Mouse (Mus musculus) gastrocnemius, postnatal 10 days (tissue): Measurements from ENCODE around the gene Fnbp1. TPM values are rescaled to one million over a fixed set of nuclear protein-coding genes. Genes with fewer than 3 reads are reported as not detected.

Source experiments
- DNase-seq: peaks from one replicate; pipeline ENCODE4 v3.0.0; 2021; ENCODE audit warnings: mixed read lengths
- total RNA-seq, 2 experiments: library from RNA; stranded (reverse); gene quantifications; 2 replicates each; pipeline ENCODE4 v1.2.3; 2021

Gene Fnbp1
- total RNA-seq, 2 experiments from 2014 or later, result 27.9 to 30.3 TPM

DNA sequence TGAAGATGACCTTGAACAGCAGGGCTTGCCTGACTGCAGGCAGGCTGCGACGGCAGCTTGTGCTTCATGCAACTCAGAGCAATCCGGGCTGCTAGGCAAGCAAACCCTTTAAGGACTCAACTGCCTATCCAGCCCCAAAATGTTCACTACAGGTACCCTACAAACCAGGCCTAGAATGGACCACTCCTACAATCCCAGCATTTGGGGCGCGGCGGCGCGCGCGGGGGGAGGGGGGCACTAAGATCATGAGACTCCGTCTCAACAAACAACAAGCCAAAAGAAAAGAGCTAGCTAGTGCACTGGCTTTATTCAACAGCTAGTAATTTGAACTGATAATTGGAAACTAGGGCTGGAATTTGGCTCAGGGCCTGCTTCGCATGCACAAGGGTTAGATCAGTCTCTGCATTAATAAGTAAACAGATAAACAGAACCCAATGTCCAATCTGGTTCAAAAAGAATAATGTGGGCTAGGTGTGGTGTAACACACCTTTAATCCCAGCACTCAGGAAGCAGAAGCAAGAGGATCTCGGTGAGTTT is 74.7 kb downstream of the Fnbp1 start:
- no peak for DNase-seq

DNA sequence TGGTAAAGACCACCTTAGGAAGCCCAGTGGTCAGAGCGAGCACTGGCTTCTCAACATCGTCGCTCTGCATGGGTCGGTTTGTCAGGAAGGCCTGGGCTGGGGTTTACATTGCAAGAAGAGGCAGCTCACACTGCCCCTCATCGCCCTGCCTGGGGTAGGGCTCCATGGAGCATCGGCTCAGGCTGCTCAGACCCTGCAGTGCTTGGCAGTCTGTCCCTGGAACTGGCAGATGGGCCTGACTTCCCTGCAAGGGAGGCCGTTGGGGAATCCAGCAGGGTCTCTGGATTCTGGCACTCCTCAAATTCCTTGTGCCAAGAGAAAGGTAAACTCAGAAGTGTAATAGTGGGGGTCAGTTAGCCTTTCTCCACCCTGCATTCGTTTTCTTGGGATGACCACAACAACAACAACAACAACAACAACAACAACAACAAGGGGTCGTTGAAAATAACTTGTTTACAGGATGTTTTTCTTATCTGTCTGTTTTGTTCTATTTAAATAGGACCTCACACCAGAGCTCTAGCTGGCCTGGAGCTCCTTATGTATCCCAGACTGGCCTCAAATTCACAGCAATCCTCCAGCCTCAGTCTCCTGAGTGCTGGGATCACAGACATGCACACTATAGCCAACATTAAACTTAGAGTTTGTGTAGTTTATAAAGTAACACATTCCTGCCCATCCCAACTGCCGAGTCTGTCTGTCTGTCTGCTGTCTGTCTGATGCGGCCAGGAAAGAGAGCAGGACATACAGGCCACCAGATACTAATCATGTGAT is 75.6 kb downstream of the Fnbp1 start:
- DNase-seq, result no peak

DNA sequence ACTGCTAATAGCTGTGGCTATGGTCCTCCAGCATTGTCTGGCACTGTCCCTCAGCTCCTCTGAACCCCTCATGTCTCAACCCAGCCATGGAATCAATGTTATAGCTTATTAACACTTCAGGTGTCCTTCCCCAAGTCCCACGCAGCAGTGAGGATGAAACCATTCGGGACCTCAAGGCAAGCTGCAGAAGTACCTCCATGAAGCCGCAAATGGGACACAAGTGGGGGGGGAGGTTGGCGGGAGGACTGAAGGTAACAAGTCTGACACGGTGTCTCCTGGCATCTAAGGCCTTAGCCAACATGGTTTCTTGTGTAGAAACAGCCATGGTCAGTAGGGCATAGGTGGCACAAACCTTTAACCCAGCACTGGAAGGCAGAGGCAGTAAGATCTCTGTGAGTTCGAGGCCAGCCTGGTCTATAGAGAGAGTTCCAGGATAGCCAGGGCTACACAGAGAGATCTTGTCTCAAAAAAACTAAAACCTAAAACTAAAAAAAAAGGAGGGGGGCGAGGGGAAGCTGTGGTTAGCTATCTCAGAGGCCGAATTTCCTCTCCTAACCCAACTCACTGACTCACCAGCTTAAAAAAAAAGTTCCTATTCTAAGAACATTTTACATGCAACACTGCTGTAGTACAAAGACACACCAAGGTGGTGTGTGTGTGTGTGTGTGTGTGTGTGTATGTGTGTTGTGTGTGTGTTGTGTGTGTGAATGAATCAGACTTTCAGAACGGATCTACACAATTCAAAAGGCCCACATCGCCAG is 79.8 kb downstream of the Fnbp1 start:
- DNase-seq, result no peak

DNA sequence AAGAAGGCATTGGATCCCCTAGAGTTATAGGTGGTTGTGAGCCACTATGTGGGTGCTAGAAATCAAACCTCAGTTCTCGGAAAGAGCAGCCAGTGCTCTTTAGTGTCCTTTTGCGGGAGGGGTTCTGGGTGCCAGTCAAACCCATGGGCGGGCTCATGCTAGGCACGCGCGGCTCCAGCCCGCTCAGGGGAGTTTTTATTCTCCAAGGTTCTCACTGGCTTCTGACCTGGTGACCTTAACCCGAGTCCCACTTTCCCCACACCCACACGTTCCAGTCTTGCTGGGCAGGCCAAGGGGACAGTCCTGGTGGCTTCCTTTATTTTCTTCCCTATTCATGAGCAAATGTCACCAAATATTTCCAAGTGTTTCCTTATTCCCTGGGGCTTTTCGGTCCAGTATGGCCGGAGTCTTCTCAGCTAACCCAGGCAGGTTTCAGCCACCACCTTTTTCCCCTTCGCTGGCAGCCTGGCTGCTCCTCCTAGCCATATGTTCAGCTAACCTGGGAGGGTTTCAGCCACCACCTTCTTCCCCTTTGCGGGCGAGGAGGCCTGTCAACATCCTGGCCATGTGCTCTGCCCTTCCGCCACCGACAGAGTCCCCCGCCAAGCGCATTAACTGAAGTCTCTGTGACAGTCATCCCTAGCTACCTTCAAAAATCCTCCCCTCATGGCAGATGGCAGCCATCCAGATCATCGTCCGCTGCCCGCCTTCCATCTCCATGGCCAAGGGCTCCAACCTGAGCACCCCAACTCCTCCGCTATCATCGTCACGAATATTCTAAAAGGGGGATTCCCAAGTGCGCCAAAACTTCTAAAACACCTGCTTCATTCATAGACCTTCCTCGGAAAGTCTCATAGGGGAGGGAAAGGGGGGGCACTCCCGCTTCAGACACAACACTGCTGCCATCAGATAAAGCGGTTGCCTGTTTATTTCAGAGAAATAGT is 80.7 kb downstream of the Fnbp1 start:
- no peak for DNase-seq

DNA sequence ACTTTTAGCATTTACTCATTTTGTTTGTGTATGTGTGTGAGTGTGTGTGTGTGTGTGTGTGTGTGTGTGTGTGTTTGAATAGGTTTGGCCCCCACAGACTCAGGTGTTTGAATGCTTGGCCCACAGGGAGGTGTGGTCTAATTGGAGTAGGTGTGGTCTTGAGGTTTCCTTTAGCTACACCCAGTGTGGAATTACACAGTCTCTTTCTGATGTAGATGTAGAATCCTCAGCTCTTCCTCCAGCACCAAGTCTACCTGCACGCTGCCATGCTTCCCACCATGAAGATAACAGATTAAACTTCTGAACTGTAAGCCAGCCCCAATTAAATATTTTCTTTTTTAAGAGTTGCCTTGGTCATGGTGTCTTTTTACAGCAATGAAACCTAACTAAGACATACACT is 81.5 kb downstream of the Fnbp1 start:
- DNase-seq, result no peak

DNA sequence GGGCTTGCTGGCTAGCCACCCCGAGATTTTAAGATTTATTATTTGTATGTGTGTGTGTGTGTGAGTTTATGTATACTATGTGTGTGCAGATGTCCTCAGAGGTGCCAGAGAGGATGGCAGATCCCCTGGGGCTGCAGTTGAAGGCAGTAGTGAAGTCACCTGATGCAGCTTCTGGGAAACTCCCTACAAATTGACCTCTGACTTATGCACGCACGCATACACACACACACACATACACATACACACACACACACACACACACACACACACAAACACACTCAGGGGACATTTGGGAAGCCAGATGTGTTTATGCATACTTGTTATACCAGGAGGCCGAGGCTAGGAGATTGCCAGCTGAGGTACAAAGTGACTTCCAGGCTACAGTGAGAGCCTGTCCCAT is 83.4 kb downstream of the Fnbp1 start:
- no peak for DNase-seq

DNA sequence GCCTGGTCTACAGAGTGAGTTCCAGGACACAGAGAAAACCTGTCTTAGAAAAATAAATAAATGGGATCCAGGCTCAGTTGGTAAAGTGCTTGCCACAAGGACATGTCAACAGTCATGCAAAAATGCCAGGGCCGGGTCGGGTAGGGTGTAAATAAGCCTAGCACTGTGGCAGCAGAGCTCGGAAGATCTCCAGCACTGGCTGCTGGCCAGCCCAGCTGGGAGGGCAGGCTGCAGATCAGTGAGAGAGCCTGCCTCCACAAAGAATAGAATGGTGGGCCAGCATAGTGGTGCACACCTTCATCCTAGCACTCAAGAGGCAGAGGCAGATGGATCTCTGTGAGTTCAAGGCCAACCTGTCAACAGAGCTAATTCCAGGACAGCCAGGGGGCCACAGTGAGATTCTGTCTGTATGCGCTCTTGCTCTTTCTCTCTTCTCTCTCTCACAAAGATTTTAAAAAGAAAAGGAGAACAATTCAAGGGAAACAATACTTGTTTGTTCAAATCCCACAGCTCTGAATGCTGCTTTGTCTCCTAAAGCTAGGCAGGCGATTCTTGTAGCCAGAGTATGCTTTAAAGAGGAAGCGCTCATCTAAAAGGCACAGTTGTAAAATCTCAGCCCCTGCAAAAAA is 84.1 kb downstream of the Fnbp1 start:
- DNase-seq, result no peak

DNA sequence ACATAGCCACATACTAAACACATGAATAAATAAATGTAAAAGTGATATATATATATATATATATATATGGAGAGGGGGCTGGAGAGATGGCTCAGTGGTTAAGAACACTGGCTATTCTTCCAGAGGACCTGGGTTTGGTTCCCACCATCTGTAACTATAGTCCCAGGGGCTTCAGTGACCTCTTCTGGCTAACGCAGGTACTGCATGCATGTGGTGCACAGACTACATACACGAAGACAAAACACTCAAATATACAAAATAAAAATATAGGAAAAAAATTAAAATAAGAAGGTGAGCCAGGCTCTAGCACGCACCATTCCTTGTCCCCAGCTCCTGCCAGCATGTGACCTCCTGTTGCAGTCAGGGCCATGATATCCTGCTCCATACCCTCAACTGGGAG is 85.7 kb downstream of the Fnbp1 start:
- no peak for DNase-seq

DNA sequence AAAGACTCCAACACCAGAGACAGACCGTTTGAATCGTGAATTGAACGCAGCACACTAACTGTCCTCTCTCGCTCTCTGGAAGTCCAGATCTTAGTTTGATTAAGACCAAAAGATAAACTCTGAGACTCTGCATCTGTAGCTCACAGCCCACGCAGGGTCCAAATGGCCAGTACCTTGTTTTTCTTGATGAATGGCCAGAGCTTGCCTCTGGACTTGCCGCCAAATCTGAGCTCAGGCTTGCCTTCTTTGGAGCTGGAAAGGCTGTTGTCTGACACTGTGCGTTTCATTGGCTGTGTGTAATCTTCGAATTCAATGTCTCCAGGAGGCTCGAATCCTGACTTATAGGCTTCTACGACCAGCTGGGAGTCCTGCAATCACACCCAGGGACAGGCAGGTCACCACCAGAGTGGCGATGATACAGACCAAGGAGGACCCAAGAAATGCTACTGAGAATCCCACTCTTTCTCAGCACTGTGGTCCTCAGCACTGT is 87.9 kb downstream of the Fnbp1 start:
- DNase-seq, result no peak

DNA sequence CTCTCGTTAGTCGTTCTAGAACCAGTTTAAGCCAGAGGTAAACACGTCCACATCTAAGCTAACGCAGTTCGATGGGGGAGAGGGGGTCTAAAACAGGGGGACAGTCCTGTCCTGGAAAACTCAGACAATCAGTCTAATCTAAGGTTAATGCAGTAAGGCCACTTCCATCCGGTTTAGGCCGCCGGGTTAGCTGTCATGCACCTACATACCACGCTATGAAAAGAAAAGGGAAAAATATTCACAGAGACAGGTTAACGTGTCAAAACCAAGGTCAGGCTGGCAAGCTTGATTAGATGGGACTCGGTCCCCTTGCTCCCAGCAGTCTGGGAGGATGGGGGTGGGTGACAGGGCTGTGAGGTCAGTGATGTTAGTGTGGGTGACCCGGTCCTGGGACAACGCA is 88.4 kb downstream of the Fnbp1 start:
- DNase-seq, result no peak

DNA sequence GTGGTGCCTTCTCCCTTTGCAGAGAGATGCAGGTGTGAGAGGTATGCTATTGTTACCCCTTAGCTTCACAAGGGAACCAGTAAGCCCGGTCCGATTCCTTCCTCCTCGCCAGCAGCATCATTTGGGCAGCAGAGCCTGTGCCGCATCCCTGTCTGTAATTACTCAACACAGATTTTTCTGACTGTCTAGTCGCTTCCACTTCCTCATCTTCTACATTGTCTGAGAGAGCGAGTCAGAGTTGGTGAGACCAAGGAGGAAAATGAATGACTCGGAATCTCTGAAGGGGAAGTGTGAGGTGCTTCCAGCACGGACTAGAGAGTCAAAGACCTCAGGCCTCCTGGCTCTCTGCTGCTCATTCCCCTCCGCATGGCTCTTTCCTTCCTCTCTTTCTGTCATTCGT is 89.4 kb downstream of the Fnbp1 start:
- no peak for DNase-seq

DNA sequence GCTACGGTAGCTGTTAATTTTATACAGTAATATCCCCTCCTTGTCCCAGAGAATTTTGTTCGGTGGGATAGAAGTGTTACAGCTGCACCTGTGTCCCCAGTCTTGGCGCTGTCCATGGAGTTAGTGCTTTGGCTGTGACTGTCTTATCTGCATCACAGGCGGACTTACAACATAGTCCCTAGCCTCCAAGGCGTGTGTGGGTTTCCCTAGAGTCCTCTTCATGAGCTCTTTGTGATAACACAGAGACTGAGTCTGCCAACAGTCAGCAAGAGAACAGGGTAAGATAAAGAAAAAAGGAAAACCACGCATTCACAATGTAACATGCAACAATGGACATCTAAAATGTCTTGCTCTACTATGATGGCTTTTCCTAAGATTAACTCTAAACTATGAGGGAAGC is 93.8 kb downstream of the Fnbp1 start:
- DNase-seq, result no peak

DNA sequence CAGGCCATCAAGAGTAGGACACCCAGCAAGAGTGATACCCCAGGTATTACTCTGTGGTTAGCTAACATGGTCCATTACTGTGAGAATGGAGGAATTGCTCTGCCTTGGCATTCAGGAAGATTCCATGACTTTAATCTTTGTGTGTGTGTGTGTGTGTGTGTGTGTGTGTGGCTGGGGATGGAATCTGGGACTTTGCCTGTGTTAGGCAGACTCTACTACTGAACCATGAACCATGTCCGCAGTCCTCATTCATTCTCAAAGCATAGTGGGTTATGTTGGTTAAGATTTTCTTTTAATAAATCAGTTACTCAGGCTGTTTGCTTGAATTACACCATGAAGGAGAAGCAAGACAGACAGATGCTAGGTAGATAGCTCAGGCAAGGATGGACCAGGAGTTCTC is 98.0 kb downstream of the Fnbp1 start:
- no peak for DNase-seq

DNA sequence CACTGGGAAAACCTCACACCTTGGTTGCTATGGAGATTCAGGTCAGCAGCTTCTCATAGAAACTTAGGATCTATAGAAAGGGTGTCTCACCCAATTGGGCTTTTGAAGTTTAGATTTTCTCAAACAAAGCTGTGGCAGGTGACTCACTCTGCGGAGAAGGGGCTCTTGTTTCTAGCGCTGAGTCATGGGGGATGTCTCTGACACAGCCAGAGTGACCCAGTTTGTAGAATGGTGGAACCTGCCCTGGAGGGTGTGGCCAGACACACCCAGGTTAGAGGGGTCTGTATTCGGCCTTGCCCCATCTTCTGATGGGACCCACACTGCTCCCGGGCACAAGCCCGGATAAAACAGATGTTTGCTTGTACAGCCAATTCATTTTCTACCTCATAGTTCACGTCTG is 98.9 kb downstream of the Fnbp1 start:
- no peak for DNase-seq

DNA sequence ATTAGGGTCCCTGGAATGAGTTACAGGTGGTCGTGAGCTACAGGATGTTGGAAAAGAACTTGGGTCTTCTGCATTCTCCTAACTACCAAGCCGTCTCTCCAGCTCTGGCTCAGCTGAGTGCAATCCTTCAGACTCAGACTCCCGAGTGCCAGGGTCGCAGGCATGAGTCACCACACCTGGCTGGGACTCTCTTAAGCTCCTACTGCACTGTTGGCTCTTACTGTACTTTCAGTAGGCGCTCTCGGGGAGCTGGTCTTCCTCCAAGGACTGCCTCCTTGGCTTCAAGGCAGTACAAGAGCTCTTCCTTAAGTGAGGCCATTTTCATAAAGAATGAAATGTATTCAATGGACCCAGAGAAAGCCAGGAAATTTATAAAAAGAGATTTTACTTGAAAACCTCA is 100.4 kb downstream of the Fnbp1 start:
- DNase-seq, result no peak

DNA sequence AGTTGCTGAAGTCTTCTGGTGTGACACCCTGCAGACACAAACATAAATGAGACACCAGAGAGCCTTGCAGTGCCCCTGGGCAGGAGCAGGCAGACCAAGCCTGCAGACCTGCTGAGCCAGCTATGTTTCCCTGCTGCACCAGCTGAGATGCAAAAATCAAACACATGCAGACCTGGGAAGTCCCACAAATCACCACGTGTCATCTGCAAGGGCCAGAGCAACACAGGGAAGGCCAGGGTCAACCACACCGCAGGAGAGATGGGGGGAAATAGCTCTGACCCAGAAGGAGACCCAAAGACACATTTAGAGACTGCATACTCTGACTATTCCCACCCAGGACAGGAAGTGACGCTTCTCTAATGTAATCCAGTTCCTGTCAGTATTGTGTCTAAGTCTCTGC is 101.3 kb downstream of the Fnbp1 start:
- DNase-seq, result no peak

DNA sequence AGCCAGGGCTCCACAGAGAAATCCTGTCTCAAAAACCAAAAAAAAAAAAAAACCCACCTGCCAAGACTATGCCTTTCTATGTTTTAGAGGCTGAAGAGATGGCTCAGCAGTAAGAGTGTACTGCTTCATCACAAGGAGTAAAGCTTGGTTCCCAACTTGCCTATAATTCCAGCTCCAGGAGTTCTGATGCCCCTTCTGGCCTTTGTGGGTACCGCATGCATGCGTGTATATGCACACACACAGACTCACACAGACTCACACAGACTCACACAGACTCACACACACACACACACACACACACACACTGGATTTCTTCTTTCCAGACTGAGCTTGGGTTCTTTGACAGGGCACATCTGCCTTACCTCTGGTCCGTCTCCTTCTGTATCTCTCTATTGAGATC is 101.8 kb downstream of the Fnbp1 start:
- no peak for DNase-seq

DNA sequence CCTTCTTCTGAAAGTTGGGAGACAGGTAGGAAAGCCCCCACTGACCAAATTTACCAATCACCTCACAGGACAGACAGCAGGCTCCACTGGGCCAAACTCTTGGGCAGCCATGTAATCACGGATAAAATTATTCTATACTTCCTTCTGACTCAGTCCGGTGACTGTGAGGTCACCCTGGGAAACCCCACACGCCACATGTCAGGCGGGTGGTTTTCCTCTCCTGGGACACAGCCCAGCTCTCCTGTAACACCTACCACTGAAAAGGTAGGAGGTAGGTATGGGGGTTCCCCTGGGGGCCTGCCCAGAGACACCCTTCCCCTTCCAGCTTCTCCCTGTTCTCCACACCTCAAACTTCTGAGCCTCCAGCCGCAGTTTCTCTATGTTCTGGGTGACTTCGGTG is 105.0 kb downstream of the Fnbp1 start:
- no peak for DNase-seq

DNA sequence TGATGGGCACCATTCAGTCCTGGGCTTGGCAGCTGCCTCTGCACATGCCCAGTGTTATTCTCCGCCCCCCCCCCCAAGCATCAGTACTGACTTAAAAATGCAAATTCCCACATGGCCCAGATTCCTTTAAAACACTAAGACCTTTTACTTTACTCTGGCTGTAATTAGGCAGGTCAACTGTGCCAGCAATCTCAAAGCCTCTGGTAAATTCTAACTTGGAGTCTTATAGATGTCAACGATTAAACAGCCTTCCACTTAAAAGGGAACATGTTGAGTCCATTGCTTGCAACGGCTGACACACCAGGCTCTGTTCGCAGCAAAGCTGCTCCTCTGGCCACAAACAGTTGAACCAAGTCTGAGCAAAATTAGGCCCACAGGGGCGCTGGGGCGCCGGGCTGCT is 109.8 kb downstream of the Fnbp1 start:
- no peak for DNase-seq

DNA sequence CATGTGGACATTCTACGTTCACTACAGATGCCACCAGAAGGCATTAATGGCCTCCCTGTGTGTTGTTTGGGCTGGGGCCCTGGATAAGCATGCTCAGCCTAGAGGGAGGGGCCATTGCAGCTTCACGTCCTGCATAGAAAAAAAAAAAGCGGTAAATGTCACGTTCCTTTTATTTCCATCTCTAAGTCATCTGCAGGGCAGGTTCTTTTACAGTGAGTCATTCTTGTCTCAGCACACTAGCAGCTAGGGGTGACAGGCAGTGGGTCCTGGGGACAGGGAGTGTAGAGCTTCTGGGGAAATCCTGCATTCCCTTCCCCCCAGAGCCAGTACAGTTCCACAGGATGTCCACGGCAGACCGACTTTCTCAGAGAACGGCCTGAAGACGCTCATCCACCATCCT is 115.2 kb downstream of the Fnbp1 start:
- no peak for DNase-seq

DNA sequence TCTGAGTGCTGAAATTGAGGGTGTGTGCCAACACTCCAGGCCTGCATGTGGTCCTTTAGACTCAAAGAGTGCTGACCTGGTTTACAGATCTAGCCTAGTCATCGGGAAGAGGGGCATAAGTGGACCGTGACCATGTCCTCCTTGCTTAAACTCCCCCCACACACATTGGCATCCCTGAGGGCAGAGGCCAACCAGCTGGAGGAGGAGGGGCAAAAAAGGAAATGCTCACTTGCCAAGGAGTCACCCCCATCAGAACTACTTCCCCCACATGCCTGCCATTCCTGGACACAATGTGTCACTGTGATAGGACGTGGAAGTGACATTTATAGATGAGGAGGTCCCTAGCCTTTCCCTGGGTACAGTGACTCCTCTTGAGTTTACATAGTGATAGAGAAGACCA is 116.3 kb downstream of the Fnbp1 start:
- DNase-seq, result no peak
